Mouse (Mus musculus): ENCODE measurements around the gene Padi4. TPM values are rescaled to one million over a fixed set of nuclear protein-coding genes. Genes with fewer than 3 reads are reported as not detected.

The Padi4 gene
- polyA plus RNA-seq, 1 experiment = 0.35 TPM

DNA sequence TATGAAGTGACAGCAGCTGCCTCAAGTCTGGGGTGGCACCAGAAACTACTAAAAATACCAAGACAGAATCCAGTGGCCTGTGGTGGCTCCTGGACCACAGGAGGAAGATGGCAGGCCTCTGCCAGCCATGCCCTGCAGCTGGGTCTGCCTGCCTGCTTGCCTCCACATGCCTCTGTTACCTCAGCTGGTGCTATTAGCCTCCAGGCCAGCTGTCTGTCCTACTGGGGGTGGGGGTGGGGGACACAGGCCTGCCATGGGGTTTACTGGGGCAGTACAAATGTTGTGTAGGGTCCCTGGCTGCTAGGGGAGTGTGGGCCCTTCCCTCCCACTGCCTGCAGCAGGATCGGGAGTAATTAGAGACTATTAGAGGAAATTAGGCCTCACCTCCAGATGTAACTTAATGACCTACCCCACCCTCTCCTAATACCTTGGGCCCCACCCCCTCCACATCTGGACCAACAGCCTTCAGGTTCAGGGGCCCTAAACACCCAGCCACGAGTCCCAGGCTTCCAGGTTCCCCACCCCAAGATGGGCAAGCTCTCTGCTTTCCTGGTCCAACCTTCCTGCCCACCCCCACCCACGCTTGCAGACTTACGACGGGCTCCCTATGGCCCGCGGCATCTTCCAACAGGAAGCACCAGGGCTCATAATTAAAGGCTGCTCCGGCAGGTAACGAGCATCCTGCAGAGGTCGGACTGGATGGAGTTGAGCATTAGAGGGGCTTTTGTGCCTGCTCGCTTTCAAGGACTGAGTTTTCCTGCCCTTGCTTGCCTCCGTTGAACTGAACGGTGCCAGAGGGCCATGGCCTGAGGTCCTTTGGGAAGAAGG, 39.5 kb upstream of the Padi4 start:
- peaks cover 12% of the 10 kb centered on the region for H3K4me1 ChIP-seq (ENCODE audit: control insufficient read depth, insufficient read depth, insufficient read length, low read length)
- H3K4me3 ChIP-seq (ENCODE audit: low read depth, low read length) = peak overlapping the region; percentile 68
- H3K27ac ChIP-seq (ENCODE audit: insufficient read depth, low read depth, low read length) = no peak overlapping the region
- no peak for TF ChIP-seq CTCF (IDR thresholded peaks at IDR 0.05; ENCODE audit: extremely low read depth, insufficient read length, insufficient replicate concordance, low read depth, low read length)
- TF ChIP-seq POLR2A (IDR thresholded peaks at IDR 0.05; ENCODE audit: low read depth, low read length) = no peak
- 26% methylated on average over 13 of the region's 13 CpGs for WGBS
- no peaks in the 10 kb centered on the region for H3K27me3 ChIP-seq (ENCODE audit: control insufficient read depth, insufficient read depth, low read length)
- H3K36me3 ChIP-seq (ENCODE audit: control insufficient read depth, insufficient read depth, low read length) = no peaks in the 10 kb centered on the region

DNA sequence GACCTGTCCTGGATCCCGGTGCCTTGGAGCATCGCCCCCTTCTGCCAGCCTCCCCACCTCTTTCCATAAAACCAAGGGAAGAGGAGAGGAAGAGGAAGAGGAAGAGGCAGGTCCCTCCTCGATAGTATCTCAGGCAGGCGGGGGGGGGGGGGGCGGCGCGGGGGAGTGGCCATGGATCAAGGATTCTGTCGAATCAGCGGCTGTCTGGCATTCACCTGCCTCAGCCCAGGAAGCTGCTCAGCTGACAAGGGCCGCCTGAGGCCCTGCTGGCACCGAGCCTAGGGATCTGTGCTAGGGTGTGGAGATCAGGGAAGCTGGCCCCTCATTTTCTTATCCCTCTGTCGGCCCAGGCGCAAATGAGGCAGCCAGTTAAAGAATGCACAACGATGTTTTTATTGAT, 38.6 kb upstream of the Padi4 start:
- Histone ChIP-seq H3K4me3 (ENCODE audit: low read depth, low read length) (no peak overlapping the region), H3K4me1 (ENCODE audit: control insufficient read depth, insufficient read depth, insufficient read length, low read length) (peaks cover 12% of the 10 kb centered on the region), H3K27me3 (ENCODE audit: control insufficient read depth, insufficient read depth, low read length) (no peaks in the 10 kb centered on the region), H3K27ac (ENCODE audit: insufficient read depth, low read depth, low read length) (no peak overlapping the region), H3K36me3 (ENCODE audit: control insufficient read depth, insufficient read depth, low read length) (no peaks in the 10 kb centered on the region)
- 23% methylated on average over 11 of the region's 14 CpGs for WGBS
- TF ChIP-seq POLR2A (IDR thresholded peaks at IDR 0.05; ENCODE audit: low read depth, low read length) (no peak), CTCF (IDR thresholded peaks at IDR 0.05; ENCODE audit: extremely low read depth, insufficient read length, insufficient replicate concordance, low read depth, low read length) (no peak)

DNA sequence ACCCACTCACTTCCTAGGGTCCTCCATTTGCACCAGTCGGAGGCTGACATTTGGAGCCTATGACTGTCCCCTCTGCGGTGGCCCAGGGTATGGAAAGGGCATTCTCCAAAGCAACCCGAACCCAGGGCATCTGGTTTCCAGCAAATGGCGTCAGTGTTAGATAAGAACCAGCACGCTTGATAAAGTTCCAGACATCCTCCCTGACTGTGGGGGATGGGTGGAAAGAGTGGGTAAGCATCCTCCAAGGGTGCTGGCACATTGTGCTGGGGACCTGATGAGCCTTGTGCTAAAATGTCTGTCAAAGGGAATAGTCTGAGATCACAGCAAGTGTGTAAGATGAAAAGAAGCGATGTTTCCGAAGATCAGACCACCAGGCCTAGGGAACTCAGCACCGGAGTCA, 38.2 kb upstream of the Padi4 start:
- WGBS = 47% methylated on average over 8 of the region's 8 CpGs
- H3K27me3 ChIP-seq (ENCODE audit: control insufficient read depth, insufficient read depth, low read length) = no peaks in the 10 kb centered on the region
- no peak for TF ChIP-seq POLR2A (IDR thresholded peaks at IDR 0.05; ENCODE audit: low read depth, low read length)
- TF ChIP-seq CTCF (IDR thresholded peaks at IDR 0.05; ENCODE audit: extremely low read depth, insufficient read length, insufficient replicate concordance, low read depth, low read length) = no peak
- H3K4me1 ChIP-seq (ENCODE audit: control insufficient read depth, insufficient read depth, insufficient read length, low read length) = peaks cover 12% of the 10 kb centered on the region
- H3K4me3 ChIP-seq (ENCODE audit: low read depth, low read length) = no peak overlapping the region
- no peak overlapping the region for H3K27ac ChIP-seq (ENCODE audit: insufficient read depth, low read depth, low read length)
- H3K36me3 ChIP-seq (ENCODE audit: control insufficient read depth, insufficient read depth, low read length) = no peaks in the 10 kb centered on the region

DNA sequence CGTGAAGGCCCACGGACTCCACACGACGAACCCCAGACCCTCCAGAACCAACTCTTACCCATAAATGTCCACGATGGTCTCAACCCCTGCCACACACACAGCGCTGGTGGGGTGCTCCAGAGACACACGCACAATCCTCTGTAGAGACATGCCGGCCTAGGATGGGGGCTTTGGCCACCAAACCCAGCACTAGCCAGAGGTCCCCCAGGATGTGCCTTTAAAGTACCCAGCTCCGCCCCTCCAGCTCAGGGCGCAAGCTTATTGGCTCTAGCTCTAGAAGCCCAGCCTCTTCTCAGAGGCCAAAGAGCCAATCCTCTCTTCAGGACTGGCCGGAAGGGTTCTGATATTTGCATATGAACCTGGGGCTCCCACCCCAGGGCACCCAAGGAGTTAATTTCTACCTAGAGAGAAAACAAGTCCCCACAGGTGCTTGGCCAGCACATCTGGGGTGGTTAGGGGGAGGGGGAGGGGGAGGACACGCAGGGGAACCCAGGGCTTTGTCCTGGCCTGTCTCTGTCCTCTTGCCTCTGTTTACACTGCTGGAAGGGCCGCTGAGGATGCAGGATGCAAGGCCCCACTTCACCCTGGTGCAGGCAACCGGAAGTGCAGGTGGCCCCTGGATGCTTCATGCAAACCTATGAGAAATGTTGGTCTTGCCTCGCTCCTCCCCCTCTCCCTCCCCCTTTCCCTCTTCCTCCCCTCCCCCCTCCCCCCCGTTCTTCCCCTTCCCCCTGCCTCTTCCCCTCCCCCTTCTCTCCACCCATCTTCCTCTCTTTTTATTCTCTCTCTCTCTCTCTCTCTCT, 36.6 kb upstream of the Padi4 start, which contains the start of gene Padi3:
Gene Padi3 (minus strand): TSS at position 191 of the 803 bp plus-strand sequence.
- H3K27ac ChIP-seq (ENCODE audit: insufficient read depth, low read depth, low read length) = no peak within 1 kb of the TSS
- no peak within 1 kb of the TSS for H3K4me3 ChIP-seq (ENCODE audit: low read depth, low read length)
- 64% methylated on average over 16 of the region's 16 CpGs for WGBS
- TF ChIP-seq CTCF (IDR thresholded peaks at IDR 0.05; ENCODE audit: extremely low read depth, insufficient read length, insufficient replicate concordance, low read depth, low read length) (no peak), POLR2A (IDR thresholded peaks at IDR 0.05; ENCODE audit: low read depth, low read length) (no peak)
- no peaks in the 10 kb centered on the region for H3K36me3 ChIP-seq (ENCODE audit: control insufficient read depth, insufficient read depth, low read length)
- no peaks in the 10 kb centered on the region for H3K27me3 ChIP-seq (ENCODE audit: control insufficient read depth, insufficient read depth, low read length)
- H3K4me1 ChIP-seq (ENCODE audit: control insufficient read depth, insufficient read depth, insufficient read length, low read length) = peaks cover 7% of the 10 kb centered on the region

DNA sequence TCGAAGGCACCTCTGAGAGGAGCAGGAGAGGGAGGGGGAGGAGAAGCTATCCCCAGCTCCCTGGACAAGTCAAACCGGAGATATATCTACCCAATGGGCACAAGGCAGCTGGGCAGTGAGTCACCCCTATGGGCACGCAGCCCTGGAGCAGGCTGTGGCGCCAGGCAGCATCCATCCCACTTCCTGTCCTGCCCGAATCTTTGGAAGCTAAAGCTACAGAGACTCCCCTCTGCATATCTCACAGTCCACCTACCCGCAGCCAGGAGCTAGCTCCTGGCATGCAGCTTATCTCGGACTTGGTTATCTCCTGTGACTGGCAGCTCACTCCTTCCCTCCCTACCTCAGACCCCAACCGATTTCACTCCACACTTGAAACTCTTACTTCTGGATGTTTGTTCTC, 35.1 kb upstream of the Padi4 start:
- WGBS = 37% methylated on average over 8 of the region's 8 CpGs
- Histone ChIP-seq H3K36me3 (ENCODE audit: control insufficient read depth, insufficient read depth, low read length) (no peaks in the 10 kb centered on the region), H3K4me3 (ENCODE audit: low read depth, low read length) (no peak overlapping the region), H3K4me1 (ENCODE audit: control insufficient read depth, insufficient read depth, insufficient read length, low read length) (peaks cover 4% of the 10 kb centered on the region), H3K27me3 (ENCODE audit: control insufficient read depth, insufficient read depth, low read length) (no peaks in the 10 kb centered on the region), H3K27ac (ENCODE audit: insufficient read depth, low read depth, low read length) (no peak overlapping the region)
- TF ChIP-seq CTCF (IDR thresholded peaks at IDR 0.05; ENCODE audit: extremely low read depth, insufficient read length, insufficient replicate concordance, low read depth, low read length) = no peak
- no peak for TF ChIP-seq POLR2A (IDR thresholded peaks at IDR 0.05; ENCODE audit: low read depth, low read length)

DNA sequence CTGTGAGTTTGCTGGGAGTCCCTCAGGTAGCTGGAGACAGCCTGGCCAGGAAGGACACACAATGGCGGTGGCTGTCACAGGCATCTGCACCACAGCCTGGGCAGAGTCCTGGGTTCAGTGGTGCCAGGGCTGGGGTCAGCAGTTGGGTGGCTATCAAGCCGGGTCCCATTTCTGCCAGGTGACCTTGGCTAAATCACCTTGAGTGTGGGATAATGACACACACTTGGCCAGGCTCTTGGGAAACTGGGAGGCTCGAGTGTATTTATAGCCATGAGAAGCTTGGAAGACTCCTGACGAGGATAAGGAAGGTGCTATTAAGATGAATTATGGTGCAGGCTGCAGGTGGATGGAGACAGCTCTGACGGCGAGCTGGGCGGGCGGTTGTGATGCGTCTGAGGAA, 30.6 kb upstream of the Padi4 start:
- Histone ChIP-seq H3K27ac (ENCODE audit: insufficient read depth, low read depth, low read length) (no peak overlapping the region), H3K27me3 (ENCODE audit: control insufficient read depth, insufficient read depth, low read length) (no peaks in the 10 kb centered on the region), H3K4me1 (ENCODE audit: control insufficient read depth, insufficient read depth, insufficient read length, low read length) (no peaks in the 10 kb centered on the region), H3K4me3 (ENCODE audit: low read depth, low read length) (no peak overlapping the region), H3K36me3 (ENCODE audit: control insufficient read depth, insufficient read depth, low read length) (no peaks in the 10 kb centered on the region)
- WGBS = 54% methylated on average over 9 of the region's 9 CpGs
- no peak for TF ChIP-seq CTCF (IDR thresholded peaks at IDR 0.05; ENCODE audit: extremely low read depth, insufficient read length, insufficient replicate concordance, low read depth, low read length)
- TF ChIP-seq POLR2A (IDR thresholded peaks at IDR 0.05; ENCODE audit: low read depth, low read length) = no peak

DNA sequence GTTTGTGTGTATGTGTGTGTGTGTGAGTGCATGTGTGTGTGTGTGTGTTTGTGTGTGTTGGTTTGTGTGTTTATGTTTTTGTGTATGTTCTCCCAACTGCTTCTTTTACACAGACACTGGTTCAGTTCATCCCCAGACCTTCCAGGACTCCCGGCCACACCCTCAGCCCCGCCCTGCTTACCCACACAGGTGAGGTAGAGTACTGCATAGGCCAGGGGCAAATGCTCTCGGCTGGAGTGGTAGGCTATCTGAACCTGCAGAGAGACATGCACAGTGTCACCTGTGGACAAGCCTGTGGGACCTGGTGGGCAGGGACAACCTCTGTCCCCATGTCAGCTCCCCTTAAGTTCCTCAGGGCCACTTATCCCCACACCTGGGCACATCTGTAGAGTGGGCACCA, 27.3 kb upstream of the Padi4 start:
- 39% methylated on average over 3 of the region's 3 CpGs for WGBS
- H3K27me3 ChIP-seq (ENCODE audit: control insufficient read depth, insufficient read depth, low read length) = 0 out of 2 replicates have a peak, but pooled peaks cover 2% of the 10 kb centered on the region
- TF ChIP-seq CTCF (IDR thresholded peaks at IDR 0.05; ENCODE audit: extremely low read depth, insufficient read length, insufficient replicate concordance, low read depth, low read length) = no peak
- no peak for TF ChIP-seq POLR2A (IDR thresholded peaks at IDR 0.05; ENCODE audit: low read depth, low read length)
- no peaks in the 10 kb centered on the region for H3K4me1 ChIP-seq (ENCODE audit: control insufficient read depth, insufficient read depth, insufficient read length, low read length)
- H3K4me3 ChIP-seq (ENCODE audit: low read depth, low read length) = no peak overlapping the region
- no peaks in the 10 kb centered on the region for H3K36me3 ChIP-seq (ENCODE audit: control insufficient read depth, insufficient read depth, low read length)
- no peak overlapping the region for H3K27ac ChIP-seq (ENCODE audit: insufficient read depth, low read depth, low read length)
